Mouse (Mus musculus) intestine, embryonic 14.5 days (tissue): ENCODE data around the gene Sh3tc1. TPM values are rescaled to one million over a fixed set of nuclear protein-coding genes. Genes with fewer than 3 reads are reported as not detected.

Experiments
- ATAC-seq: fragments of 200-750 bp; cut with Nextera tagmentation; replicated peaks from 2 replicates; pipeline ENCODE4 v1.8.0; 2017; ENCODE audit warnings: low read depth, moderate number of reproducible peaks, moderate TSS enrichment, moderate library complexity; ENCODE audit not compliant: low FRiP score, low TSS enrichment
- DNase-seq: peaks from one replicate; pipeline ENCODE4 v3.0.0-alpha.2; 2018; ENCODE audit warnings: low spot score
- H3K27ac ChIP-seq: fragments of 300-500 bp; sonication (generic); 2 replicates; pipeline ENCODE4 v1.5.1; 2014; ENCODE audit warnings: low read depth, mild to moderate bottlenecking, control low read depth
- H3K27me3 ChIP-seq: fragments of 300-500 bp; sonication (generic); replicated peaks from 2 replicates; pipeline ENCODE4 v1.6.1; 2014; ENCODE audit warnings: low read length, control low read depth; ENCODE audit not compliant: control insufficient read depth, insufficient read depth
- H3K36me3 ChIP-seq: fragments of 300-500 bp; sonication (generic); 2 replicates; pipeline ENCODE4 v1.6.1; 2014; ENCODE audit warnings: low read length, control low read depth; ENCODE audit not compliant: control insufficient read depth, insufficient read depth
- H3K4me1 ChIP-seq: fragments of 300-500 bp; sonication (generic); replicated peaks from 2 replicates; pipeline ENCODE4 v1.6.1; 2014; ENCODE audit warnings: low read length, control low read depth, mixed read lengths; ENCODE audit not compliant: control insufficient read depth, insufficient read depth
- H3K4me2 ChIP-seq: fragments of 300-500 bp; sonication (generic); 2 replicates; pipeline ENCODE4 v1.6.1; 2014; ENCODE audit warnings: low read length
- H3K4me3 ChIP-seq: fragments of 300-500 bp; sonication (generic); 2 replicates; pipeline ENCODE4 v1.5.1; 2014; ENCODE audit warnings: low read depth, low read length, control low read depth, mixed read lengths
- H3K9ac ChIP-seq: fragments of 300-500 bp; sonication (generic); 2 replicates; pipeline ENCODE4 v1.6.1; 2014; ENCODE audit warnings: mild to moderate bottlenecking, low read length
- H3K9me3 ChIP-seq: fragments of 300-500 bp; sonication (generic); 2 replicates; pipeline ENCODE4 v1.6.1; 2016; ENCODE audit warnings: low read length, control low read depth; ENCODE audit not compliant: control insufficient read depth
- WGBS: fragments of 180-500 bp; shearing (Covaris S2); extraction: QIAGEN DNeasy Blood & Tissue Kit; methylation state at CpG from one replicate; pipeline ENCODE4 v1.1.7; 2014; 5-methylcytosine and 5-hydroxymethylcytosine counted together
- polyA plus RNA-seq: library from polyadenylated mRNA; unstranded; fragments of >200 nt; fragmentation: Nextera tagmentation; extraction: Ambion mirVana; gene quantifications from 2 replicates; pipeline ENCODE4 v1.2.1, GENCODE M21; 2014

Gene Sh3tc1
- polyA plus RNA-seq, 1 experiment from 2014 or later = 10.1 TPM

GRCm38 (mm10) chr5:35758081-35759053 is 18.6 kb upstream of the Sh3tc1 start:
- Histone ChIP-seq H3K9me3 (no peaks in the 10 kb centered on the region), H3K4me1 (peaks cover 12% of the 10 kb centered on the region; the same call in 1 of the 2 replicates), H3K4me3 (peak overlapping the region; percentile 45), H3K4me2 (peak overlapping the region; percentile 98), H3K36me3 (no peaks in the 10 kb centered on the region), H3K27me3 (peaks cover 40% of the 10 kb centered on the region), H3K9ac (peak overlapping the region; percentile 30), H3K27ac (no peak overlapping the region)
- WGBS = 2% methylated on average over 40 of the region's 40 CpGs
- DNase-seq = no peak
- peak; percentile 13 for ATAC-seq

- H3K27me3 ChIP-seq = peaks cover 40% of the 10 kb centered on the region
- H3K4me2 ChIP-seq = peak within 1 kb of the TSS; percentile 98
- H3K9ac ChIP-seq = peak within 1 kb of the TSS; percentile 30
- H3K4me1 ChIP-seq = peaks cover 11% of the 10 kb centered on the region; the same call in 1 of the 2 replicates
- under 1% methylated on average over 35 of the region's 35 CpGs for WGBS
- H3K36me3 ChIP-seq = no peaks in the 10 kb centered on the region
- no peaks in the 10 kb centered on the region for H3K9me3 ChIP-seq
- DNase-seq = peak; percentile 95
- peak; percentile 96 for ATAC-seq
- H3K4me3 ChIP-seq = peak within 1 kb of the TSS; percentile 45
- H3K27ac ChIP-seq = no peak within 1 kb of the TSS
These were observed 17.8 kb upstream of the Sh3tc1 start, which contains the start of gene Ablim2 for GRCm38 (mm10) chr5:35757639-35758001. Ablim2 (plus strand) TSS chr5:35757880.

GRCm38 (mm10) chr5:35756997-35757638 is 17.3 kb upstream of the Sh3tc1 start:
- ATAC-seq = peak; percentile 45
- 15% methylated on average over 26 of the region's 26 CpGs for WGBS

GRCm38 (mm10) chr5:35756020-35756419 is 16.2 kb upstream of the Sh3tc1 start:
- Histone ChIP-seq H3K4me1 (peaks cover 8% of the 10 kb centered on the region; the same call in 1 of the 2 replicates), H3K27me3 (peaks cover 40% of the 10 kb centered on the region), H3K9me3 (no peaks in the 10 kb centered on the region), H3K36me3 (no peaks in the 10 kb centered on the region), H3K4me2 (no peak overlapping the region), H3K9ac (no peak overlapping the region), H3K27ac (no peak overlapping the region), H3K4me3 (no peak overlapping the region)
- ATAC-seq = no peak
- DNase-seq = no peak
- 80% methylated on average over 4 of the region's 4 CpGs for WGBS

More at GRCm38 (mm10) chr5:35756997-35757638, 17.3 kb upstream of the Sh3tc1 start:
- Histone ChIP-seq H3K4me2 (peak overlapping the region; percentile 98), H3K27ac (no peak overlapping the region), H3K9me3 (no peaks in the 10 kb centered on the region), H3K9ac (no peak overlapping the region), H3K36me3 (no peaks in the 10 kb centered on the region), H3K27me3 (peaks cover 40% of the 10 kb centered on the region), H3K4me3 (peak overlapping the region; percentile 45), H3K4me1 (peaks cover 8% of the 10 kb centered on the region; the same call in 1 of the 2 replicates)
- no peak for DNase-seq

- WGBS = 27% methylated on average over 5 of the region's 5 CpGs
- no peaks in the 10 kb centered on the region for H3K36me3 ChIP-seq
- H3K4me1 ChIP-seq = peaks cover 8% of the 10 kb centered on the region; the same call in 1 of the 2 replicates
- H3K9ac ChIP-seq = no peak overlapping the region
- no peak overlapping the region for H3K4me2 ChIP-seq
- H3K4me3 ChIP-seq = no peak overlapping the region
- H3K27me3 ChIP-seq = peaks cover 35% of the 10 kb centered on the region
- peak; percentile 69 for DNase-seq
- ATAC-seq = no peak
- no peaks in the 10 kb centered on the region for H3K9me3 ChIP-seq
- no peak overlapping the region for H3K27ac ChIP-seq
These were observed 15.4 kb upstream of the Sh3tc1 start for GRCm38 (mm10) chr5:35755131-35755733.

GRCm38 (mm10) chr5:35751016-35751415 is 11.2 kb upstream of the Sh3tc1 start:
- H3K9ac ChIP-seq = no peak overlapping the region
- H3K27ac ChIP-seq = no peak overlapping the region
- no peaks in the 10 kb centered on the region for H3K27me3 ChIP-seq
- no peaks in the 10 kb centered on the region for H3K36me3 ChIP-seq
- H3K4me2 ChIP-seq = no peak overlapping the region
- no peak for DNase-seq
- H3K9me3 ChIP-seq = no peaks in the 10 kb centered on the region
- H3K4me1 ChIP-seq = no peaks in the 10 kb centered on the region
- no peak for ATAC-seq
- WGBS = 77% methylated on average over 7 of the region's 7 CpGs
- no peak overlapping the region for H3K4me3 ChIP-seq

GRCm38 (mm10) chr5:35750026-35750425 is 10.2 kb upstream of the Sh3tc1 start:
- Histone ChIP-seq H3K9ac (no peak overlapping the region), H3K4me1 (no peaks in the 10 kb centered on the region), H3K36me3 (no peaks in the 10 kb centered on the region), H3K9me3 (no peaks in the 10 kb centered on the region), H3K4me3 (no peak overlapping the region), H3K27me3 (no peaks in the 10 kb centered on the region), H3K4me2 (no peak overlapping the region), H3K27ac (no peak overlapping the region)
- ATAC-seq (no peak), DNase-seq (no peak)
- 94% methylated on average over 1 of the region's 1 CpGs for WGBS

GRCm38 (mm10) chr5:35749416-35749815 is 9.6 kb upstream of the Sh3tc1 start:
- Histone ChIP-seq H3K4me2 (no peak overlapping the region), H3K27me3 (no peaks in the 10 kb centered on the region), H3K4me1 (no peaks in the 10 kb centered on the region), H3K4me3 (no peak overlapping the region), H3K27ac (no peak overlapping the region), H3K9me3 (no peaks in the 10 kb centered on the region), H3K36me3 (no peaks in the 10 kb centered on the region), H3K9ac (no peak overlapping the region)
- ATAC-seq (no peak), DNase-seq (no peak)
- WGBS = 50% methylated on average over 3 of the region's 3 CpGs
